Mouse (Mus musculus) liver, embryonic 13.5 days (tissue): ENCODE data around the gene Tex101. TPM values are rescaled to one million over a fixed set of nuclear protein-coding genes. Genes with fewer than 3 reads are reported as not detected.
"Not testable (repeated sequence)": the region's sequence is repeated elsewhere in the genome, so short reads cannot be mapped to it uniquely, and the experiment has no call there.

Experiments used
- ATAC-seq: fragments of 200-750 bp; cut with Nextera tagmentation; 2 replicates; pipeline ENCODE4 v1.8.0; 2017; ENCODE audit warnings: low read depth, mild to moderate bottlenecking, moderate number of reproducible peaks, moderate library complexity
- DNase-seq: peaks from one replicate; pipeline ENCODE4 v3.0.0; 2022
- H3K27ac ChIP-seq: fragments of 300-500 bp; sonication (generic); 2 replicates; pipeline ENCODE4 v1.5.1; 2015; ENCODE audit warnings: moderate library complexity, mild to moderate bottlenecking, inconsistent platforms
- H3K27me3 ChIP-seq: fragments of 300-500 bp; sonication (generic); 2 replicates; pipeline ENCODE4 v1.6.1; 2015; ENCODE audit warnings: mild to moderate bottlenecking, inconsistent platforms
- H3K36me3 ChIP-seq: fragments of 300-500 bp; sonication (generic); 2 replicates; pipeline ENCODE4 v1.6.1; 2015; ENCODE audit warnings: mild to moderate bottlenecking, inconsistent platforms
- H3K4me1 ChIP-seq: fragments of 300-500 bp; sonication (generic); replicated peaks from 2 replicates; pipeline ENCODE4 v1.6.1; 2015; ENCODE audit warnings: inconsistent platforms
- H3K4me2 ChIP-seq: fragments of 300-500 bp; sonication (generic); 2 replicates; pipeline ENCODE4 v1.6.1; 2015; ENCODE audit warnings: inconsistent platforms, mild to moderate bottlenecking, moderate library complexity
- H3K4me3 ChIP-seq: fragments of 300-500 bp; sonication (generic); replicated peaks from 2 replicates; pipeline ENCODE4 v1.5.1; 2015; ENCODE audit warnings: mild to moderate bottlenecking, inconsistent platforms
- H3K9ac ChIP-seq: fragments of 300-500 bp; sonication (generic); 2 replicates; pipeline ENCODE4 v1.6.1; 2015; ENCODE audit warnings: mild to moderate bottlenecking, inconsistent platforms
- H3K9me3 ChIP-seq: fragments of 300-500 bp; sonication (generic); replicated peaks from 2 replicates; pipeline ENCODE4 v1.6.1; 2016; ENCODE audit warnings: inconsistent platforms
- WGBS: fragments of 180-500 bp; shearing (Covaris S2); methylation state at CpG from one replicate; pipeline ENCODE4 v1.1.7; 2015; ENCODE audit not compliant: insufficient replicate concordance; 5-methylcytosine and 5-hydroxymethylcytosine counted together
- polyA plus RNA-seq: library from polyadenylated mRNA; unstranded; fragments of >200 nt; fragmentation: Nextera tagmentation; extraction: Ambion mirVana; gene quantifications from 2 replicates; pipeline ENCODE4 v1.2.1, GENCODE M21; 2015

Tex101 gene
- polyA plus RNA-seq, 1 experiment from 2014 or later: not detected

DNA sequence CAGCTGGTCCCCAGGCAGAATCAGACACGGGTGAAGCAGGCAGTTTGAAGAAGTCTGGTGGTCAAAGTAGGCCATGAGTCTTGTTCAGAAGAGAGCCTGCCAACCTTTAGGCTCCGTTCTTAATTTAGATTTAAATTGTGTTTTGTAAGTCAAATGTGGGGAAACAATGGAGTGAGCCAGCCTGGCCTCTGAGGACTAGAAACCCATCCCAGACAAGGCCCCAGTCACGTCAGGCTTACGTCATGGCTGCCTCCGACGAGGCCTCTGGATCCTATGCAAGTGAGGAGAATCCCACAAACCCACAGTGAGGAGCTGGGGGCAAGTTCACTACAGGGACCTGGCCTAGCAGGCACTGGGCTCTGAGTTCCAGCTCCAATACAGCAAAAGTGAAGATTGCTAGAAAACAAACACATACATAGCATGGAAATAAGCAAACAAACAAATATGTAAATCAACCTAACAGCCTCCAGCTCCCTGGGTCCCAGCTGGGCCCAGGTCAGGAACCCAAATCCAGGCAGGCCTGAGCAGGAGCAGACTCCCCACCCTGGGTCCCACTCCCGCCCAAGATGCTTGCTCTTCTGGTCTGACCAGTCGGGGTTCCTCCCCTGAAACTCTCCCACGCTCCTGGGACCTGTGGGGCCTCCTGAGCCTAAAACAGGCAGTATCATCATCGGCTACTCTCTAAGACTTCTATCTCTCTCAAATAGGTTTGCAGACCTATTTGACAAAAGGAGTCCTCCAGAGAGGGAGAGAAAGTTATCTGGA is 46.2 kb downstream of the Tex101 start:
- no peaks in the 10 kb centered on the region for H3K36me3 ChIP-seq
- ATAC-seq: no peak
- H3K27me3 ChIP-seq: no peaks in the 10 kb centered on the region
- H3K9ac ChIP-seq: no peak overlapping the region
- no peak overlapping the region for H3K4me3 ChIP-seq
- DNase-seq: no peak
- H3K4me1 ChIP-seq: peaks cover 9% of the 10 kb centered on the region
- no peak overlapping the region for H3K4me2 ChIP-seq
- no peaks in the 10 kb centered on the region for H3K9me3 ChIP-seq
- 67% methylated on average over 10 of the region's 10 CpGs for WGBS
- H3K27ac ChIP-seq: no peak overlapping the region

DNA sequence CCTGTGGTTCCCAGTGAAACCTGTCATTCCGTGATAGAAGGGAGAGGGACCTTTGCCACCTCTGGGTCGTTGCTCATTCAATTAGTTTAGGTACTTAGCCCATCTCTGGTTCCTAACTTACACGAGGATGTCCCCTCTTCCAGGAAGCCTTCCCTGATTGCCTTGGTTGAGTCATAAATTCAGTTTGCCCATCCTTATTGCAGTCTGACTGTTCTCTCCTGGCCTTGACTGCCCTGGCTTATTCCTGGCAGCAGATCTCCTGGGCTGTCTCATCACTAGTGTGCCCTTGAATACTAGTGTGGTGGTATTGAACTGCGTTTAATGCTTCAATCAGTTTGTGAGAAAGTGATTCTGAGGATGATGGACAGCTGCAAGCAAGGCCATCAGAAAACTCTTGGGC is 46.8 kb downstream of the Tex101 start:
- ATAC-seq (no peak), DNase-seq (no peak)
- no peaks in the 10 kb centered on the region for H3K27me3 ChIP-seq
- 57% methylated on average over 4 of the region's 4 CpGs for WGBS
- H3K9ac ChIP-seq: no peak overlapping the region
- peaks cover 9% of the 10 kb centered on the region for H3K4me1 ChIP-seq
- peak overlapping the region; percentile 69; the same call in 1 of the 2 replicates for H3K4me2 ChIP-seq
- H3K4me3 ChIP-seq: no peak overlapping the region
- H3K27ac ChIP-seq: no peak overlapping the region
- no peaks in the 10 kb centered on the region for H3K36me3 ChIP-seq
- H3K9me3 ChIP-seq: no peaks in the 10 kb centered on the region

DNA sequence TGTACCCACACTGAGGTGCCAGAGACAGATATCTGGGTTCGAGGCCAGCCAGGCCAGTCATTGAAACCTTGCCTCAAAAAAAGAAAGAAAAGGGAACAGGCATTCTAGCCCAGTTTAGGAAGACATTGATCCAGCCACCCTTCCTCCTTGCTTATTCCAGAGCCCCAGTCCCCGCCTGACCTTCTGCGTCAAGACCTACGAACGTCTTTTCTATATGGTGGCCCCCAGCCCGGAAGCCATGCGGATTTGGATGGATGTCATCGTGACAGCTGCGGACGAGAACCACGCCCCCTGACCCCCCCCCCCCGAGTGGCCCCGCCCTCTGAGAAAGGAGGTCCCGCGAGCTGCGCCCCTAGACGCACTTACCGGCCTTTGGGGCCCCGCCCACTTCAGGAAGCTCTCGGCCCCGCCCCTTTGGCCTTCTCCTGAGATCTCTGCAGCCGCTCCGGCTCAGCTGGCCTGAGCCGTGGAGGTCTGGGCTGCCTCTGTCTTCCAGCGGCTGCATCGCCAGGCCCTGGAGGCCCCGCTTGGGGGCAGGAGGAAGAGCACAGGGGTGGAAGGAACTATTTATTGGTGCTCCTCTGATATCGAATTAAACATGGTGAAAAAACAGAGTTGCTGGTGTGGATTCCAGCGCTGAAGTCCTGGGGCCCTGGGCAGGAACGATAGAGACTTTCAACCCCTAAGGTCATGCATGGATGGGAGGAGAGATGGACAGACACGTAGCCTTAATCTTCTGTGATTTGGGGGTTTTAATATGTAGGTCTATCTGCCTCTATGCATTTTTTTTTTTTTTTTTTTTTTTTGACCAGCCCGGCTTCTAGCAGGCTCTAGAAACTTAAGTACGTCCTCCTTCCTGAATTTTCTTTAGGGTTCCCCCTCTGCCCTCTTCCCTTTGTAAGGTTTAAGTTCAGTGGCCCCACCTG is 47.5 kb downstream of the Tex101 start:
- Histone ChIP-seq H3K9me3 (no peaks in the 10 kb centered on the region), H3K27me3 (no peaks in the 10 kb centered on the region), H3K9ac (peak overlapping the region; percentile 62; the same call in 1 of the 2 replicates), H3K4me2 (peak overlapping the region; percentile 69), H3K4me1 (peaks cover 9% of the 10 kb centered on the region), H3K4me3 (peak overlapping the region; percentile 44), H3K36me3 (no peaks in the 10 kb centered on the region), H3K27ac (no peak overlapping the region)
- ATAC-seq (peak; percentile 88), DNase-seq (peak; percentile 77)
- 8% methylated on average over 26 of the region's 33 CpGs for WGBS

DNA sequence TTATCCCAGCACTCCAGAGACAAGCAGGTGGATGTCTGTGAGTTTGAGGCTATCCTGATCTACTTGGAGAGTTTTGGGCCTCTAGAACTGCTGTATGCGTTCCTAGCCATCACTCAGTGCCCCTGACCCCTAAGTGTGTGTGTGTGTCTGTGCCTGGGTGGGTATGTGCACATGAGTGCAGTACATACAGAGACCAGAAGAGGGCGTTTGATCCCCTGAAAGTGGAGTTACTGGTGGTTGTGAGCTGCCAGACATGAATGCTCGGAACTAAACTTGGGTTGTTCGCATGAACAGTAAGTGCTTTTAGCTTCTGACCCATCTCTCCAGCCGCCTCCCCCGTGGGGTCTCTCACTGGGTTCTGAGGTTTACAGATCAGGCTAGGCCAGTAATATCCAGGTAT is 53.5 kb downstream of the Tex101 start:
- Histone ChIP-seq H3K9me3 (0 out of 2 replicates have a peak, but pooled peaks cover 4% of the 10 kb centered on the region), H3K4me1 (0 out of 2 replicates have a peak, but pooled peaks cover 3% of the 10 kb centered on the region), H3K36me3 (peaks cover 13% of the 10 kb centered on the region), H3K4me3 (no peak overlapping the region), H3K9ac (no peak overlapping the region), H3K27ac (no peak overlapping the region), H3K27me3 (no peaks in the 10 kb centered on the region), H3K4me2 (no peak overlapping the region)
- WGBS: 71% methylated on average over 6 of the region's 6 CpGs
- no peak for ATAC-seq
- no peak for DNase-seq

DNA sequence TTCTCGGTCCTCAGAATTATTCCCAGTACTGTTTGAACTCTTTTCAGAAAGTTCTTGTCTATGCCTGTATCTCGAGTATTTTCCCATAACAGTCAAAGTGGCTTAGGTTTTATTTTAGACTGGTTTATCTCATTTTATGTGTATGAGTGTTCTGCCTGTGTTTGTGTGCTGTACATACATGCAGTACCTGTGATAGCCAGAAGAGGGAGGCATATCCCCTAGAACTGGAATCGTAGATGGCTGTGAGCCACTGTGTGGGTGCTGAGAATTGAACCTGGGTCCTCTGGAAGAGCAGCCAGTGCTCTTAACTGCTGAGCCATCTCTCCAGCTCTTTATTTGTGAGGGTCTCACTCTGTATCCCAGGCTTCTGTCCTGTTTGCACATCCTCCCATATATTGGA is 55.3 kb downstream of the Tex101 start:
- no peak for DNase-seq
- Histone ChIP-seq H3K27me3 (no peaks in the 10 kb centered on the region), H3K4me1 (peaks cover 11% of the 10 kb centered on the region; the same call in 1 of the 2 replicates), H3K4me2 (no peak overlapping the region), H3K27ac (no peak overlapping the region), H3K9ac (no peak overlapping the region), H3K9me3 (0 out of 2 replicates have a peak, but pooled peaks cover 4% of the 10 kb centered on the region), H3K36me3 (peaks cover 13% of the 10 kb centered on the region), H3K4me3 (no peak overlapping the region)
- 64% methylated on average over 3 of the region's 3 CpGs for whole genome bisulfite sequencing
- no peak for ATAC-seq

DNA sequence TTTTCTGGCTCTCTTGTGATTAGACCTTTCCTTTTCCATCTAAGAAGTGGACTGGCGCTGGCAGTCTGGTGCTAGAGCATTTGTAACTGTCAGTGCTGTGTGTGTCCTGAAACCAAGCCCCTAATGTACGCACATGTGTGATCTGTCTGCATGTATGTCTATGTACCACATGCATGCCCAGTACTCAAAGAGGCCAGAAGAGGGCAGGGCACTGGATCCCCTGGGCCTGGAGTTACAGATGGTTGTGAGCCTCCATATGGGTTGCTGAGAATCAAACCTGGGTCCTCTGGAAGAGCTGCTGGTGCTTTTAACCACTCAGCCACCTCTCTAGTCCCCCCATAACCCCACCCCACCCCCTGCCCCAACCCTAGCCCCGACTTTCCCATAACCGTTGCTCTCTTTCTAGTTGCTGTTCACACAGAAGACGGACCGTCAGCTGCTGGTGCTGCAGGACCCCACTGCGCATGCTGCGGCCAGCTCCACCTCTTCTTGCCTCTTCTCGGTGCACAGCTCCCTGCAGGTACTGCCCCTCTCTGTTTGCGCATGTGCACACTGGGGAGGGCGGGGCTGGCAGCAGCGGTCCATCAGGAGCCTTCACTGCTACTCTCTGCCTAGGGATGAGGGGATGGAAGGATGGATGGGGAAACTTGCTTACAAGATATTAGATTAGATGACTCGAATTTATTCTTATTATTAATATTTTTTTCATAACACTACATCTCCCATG is 56.6 kb downstream of the Tex101 start:
- no peak for ATAC-seq
- Histone ChIP-seq H3K36me3 (peaks cover 13% of the 10 kb centered on the region), H3K4me1 (peaks cover 11% of the 10 kb centered on the region; the same call in 1 of the 2 replicates), H3K27me3 (no peaks in the 10 kb centered on the region), H3K27ac (no peak overlapping the region), H3K4me3 (no peak overlapping the region), H3K4me2 (no peak overlapping the region), H3K9ac (no peak overlapping the region), H3K9me3 (0 out of 2 replicates have a peak, but pooled peaks cover 4% of the 10 kb centered on the region)
- WGBS: 78% methylated on average over 13 of the region's 13 CpGs
- no peak for DNase-seq

DNA sequence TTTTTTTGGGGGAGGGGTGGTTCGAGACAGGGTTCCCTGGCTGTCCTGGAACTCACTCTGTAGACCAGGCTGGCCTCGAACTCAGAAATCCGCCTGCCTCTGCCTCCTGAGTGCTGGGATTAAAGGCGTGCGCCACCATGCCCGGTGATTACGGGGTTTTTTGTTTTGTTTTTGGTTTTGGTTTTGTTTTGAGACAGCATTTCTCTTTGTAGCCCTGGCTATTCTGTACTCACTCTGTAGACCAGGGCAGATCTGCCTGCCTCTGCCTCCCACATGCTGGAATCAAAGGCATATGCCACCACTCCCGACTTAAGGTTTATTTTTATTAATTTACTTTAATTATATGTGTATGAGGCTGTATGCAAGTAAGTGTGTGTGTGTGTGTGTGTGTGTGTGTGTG is 58.1 kb downstream of the Tex101 start:
- H3K4me2 ChIP-seq, DNase-seq, H3K27ac ChIP-seq, H3K27me3 ChIP-seq, ATAC-seq, H3K9ac ChIP-seq, H3K4me3 ChIP-seq, H3K9me3 ChIP-seq: not testable (repeated sequence)
- WGBS: 71% methylated on average over 8 of the region's 8 CpGs
- peaks cover 11% of the 10 kb centered on the region; the same call in 1 of the 2 replicates for H3K4me1 ChIP-seq
- H3K36me3 ChIP-seq: peaks cover 13% of the 10 kb centered on the region

Other genes with a start within 250 kb of the Tex101 start
- not detected in 2 replicates for gene Irgc1, start 224.4 kb downstream of the Tex101 start, polyA plus RNA-seq
- gene Plaur, start 214.2 kb downstream of the Tex101 start, polyA plus RNA-seq: 1.9 and 2.3 TPM in 2 replicates
- 0.20 and 0.22 TPM in 2 replicates for gene Cadm4, start 194.7 kb downstream of the Tex101 start, polyA plus RNA-seq
- 7.0 and 8.3 TPM in 2 replicates for gene Zfp428, start 169.7 kb downstream of the Tex101 start, polyA plus RNA-seq
- not detected in 2 replicates for gene AC161166.1, start 164.2 kb downstream of the Tex101 start, polyA plus RNA-seq
- 0.99 and 1.4 TPM in 2 replicates for gene Irgq, start 146.0 kb downstream of the Tex101 start, polyA plus RNA-seq
- not detected in 2 replicates for gene Pinlyp, start 130.6 kb downstream of the Tex101 start, polyA plus RNA-seq
- gene Xrcc1, start 130.4 kb downstream of the Tex101 start, polyA plus RNA-seq: 48.3 and 51.6 TPM in 2 replicates
- gene Ethe1, start 89.1 kb downstream of the Tex101 start, polyA plus RNA-seq: 19.9 and 21.5 TPM in 2 replicates
- 0.31 and 0.34 TPM in 2 replicates for gene Zfp575, start 89.0 kb downstream of the Tex101 start, polyA plus RNA-seq
- gene Phldb3, start 65.9 kb downstream of the Tex101 start, polyA plus RNA-seq: 0.08 and 0.09 TPM in 2 replicates
- gene Lypd3, start 40.1 kb downstream of the Tex101 start, polyA plus RNA-seq: not detected in 2 replicates
- gene BC049730, start 32.6 kb upstream of the Tex101 start, polyA plus RNA-seq: not detected in 2 replicates
- not detected in 2 replicates for gene Gm4763, start 50.2 kb upstream of the Tex101 start, polyA plus RNA-seq
- gene Cd177, start 83.6 kb upstream of the Tex101 start, polyA plus RNA-seq: 0.71 and 1.0 TPM in 2 replicates
- gene Ceacam10, start 100.5 kb upstream of the Tex101 start, polyA plus RNA-seq: 0.32 and 0.59 TPM in 2 replicates
- gene Gm9844, start 185.5 kb upstream of the Tex101 start, polyA plus RNA-seq: 1.9 and 2.5 TPM in 2 replicates
- gene Lypd4, start 193.3 kb upstream of the Tex101 start, polyA plus RNA-seq: not detected in 2 replicates
- gene Dmrtc2, start 193.4 kb upstream of the Tex101 start, polyA plus RNA-seq: not detected in 2 replicates
- 1,483 and 1,612 TPM in 2 replicates for gene Rps19, start 207.7 kb upstream of the Tex101 start, polyA plus RNA-seq
- 0.51 and 0.61 TPM in 2 replicates for gene Cd79a, start 220.7 kb upstream of the Tex101 start, polyA plus RNA-seq
- 44.3 and 48.2 TPM in 2 replicates for gene Arhgef1, start 226.2 kb upstream of the Tex101 start, polyA plus RNA-seq